Mouse (Mus musculus): ENCODE measurements at regions not wholly inside any gene's neighbourhood (a gene's known extent, or its start where the extent isn't known, plus 50 kb on each side); places are given as distances from the start of the nearest gene placed in this dataset.

DNA sequence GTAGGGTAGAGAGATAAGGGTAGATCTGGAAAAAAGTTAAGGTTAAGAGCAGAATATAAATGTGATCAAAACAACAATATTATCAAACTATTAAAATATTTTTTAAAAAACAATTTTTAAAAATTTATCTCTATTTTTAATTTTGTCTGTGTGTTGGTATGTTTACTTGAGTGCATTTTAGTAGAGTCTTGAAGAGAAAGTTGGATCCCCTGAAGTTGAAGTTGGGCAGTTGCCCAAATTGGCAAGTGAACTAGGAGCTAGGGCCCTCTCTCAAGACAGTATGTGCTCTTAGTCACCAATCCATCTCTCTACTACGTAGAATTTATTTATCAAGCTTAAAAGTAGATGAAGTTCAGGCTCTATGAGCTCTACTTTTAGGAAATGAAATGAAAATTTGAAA lies 59.9 kb downstream of the Adamts1 start:
- DNase-seq (ENCODE audit: low spot score in 2 of 2) = no peak

DNA sequence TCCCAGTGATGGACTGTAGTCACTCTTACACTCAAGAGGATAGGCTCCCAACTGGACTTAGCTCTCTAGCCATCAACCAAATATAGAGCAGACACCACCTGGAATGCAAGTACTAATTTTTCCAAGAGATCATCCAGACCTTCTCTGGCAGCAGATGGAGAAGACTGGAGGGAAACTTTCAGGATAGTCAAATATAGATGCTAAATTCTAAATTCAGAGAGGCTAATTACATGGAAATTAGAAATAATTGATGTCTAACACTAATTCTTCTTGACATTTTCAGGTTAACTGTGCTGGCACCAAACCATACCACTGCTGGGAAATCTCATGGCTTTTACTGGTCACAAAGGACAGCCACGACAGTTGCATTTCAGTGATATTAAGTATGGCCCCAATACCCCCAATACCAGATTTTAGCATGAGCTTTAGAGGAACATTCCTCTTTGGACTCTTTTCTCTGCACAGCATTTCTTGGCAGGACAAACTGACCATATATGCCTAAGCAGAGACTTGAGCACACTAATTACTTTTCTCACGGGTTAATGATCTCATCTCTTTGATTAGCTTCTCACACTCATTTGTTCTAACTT lies 64.2 kb downstream of the Adamts1 start:
- DNase-seq (ENCODE audit: low spot score in 2 of 2) = no peak

DNA sequence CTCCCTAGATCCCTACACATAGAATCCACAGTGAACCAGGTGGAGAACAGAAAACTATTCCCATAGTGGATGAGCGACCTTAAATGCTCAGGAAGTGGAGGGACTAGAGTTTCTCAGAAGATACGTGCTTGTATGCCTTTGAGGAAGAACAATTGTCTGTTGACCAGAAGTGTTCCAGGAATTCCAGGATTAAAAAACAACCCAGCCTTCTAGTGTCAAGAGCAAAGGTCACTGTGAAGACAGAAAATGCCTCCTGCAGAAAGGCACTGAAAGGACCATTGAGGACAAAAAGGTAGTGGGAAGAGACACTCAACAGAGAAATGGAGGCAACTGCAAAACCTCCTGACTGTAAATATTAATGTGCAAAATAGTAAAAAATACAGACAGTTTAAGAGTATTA lies 74.9 kb downstream of the Adamts1 start:
- DNase-seq (ENCODE audit: low spot score in 2 of 2) = no peak

DNA sequence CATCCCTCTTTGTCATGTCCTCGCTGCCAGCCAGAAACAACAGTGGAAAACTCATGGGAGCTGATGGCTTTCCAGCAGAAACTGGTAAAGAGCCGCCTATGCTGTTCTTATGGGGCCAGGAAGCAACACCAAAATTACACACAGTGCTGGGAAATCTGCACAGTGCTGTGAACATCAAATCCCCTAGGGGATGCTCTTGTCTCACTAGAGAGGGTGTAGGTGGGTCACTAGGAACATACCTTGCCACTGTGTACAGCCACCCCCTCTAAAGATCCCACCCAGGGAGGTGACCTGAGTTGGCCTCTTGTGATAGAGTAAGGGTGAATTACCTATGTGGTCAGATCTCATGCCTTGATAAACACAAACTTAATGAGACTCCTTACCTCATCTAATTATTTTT lies 80.9 kb downstream of the Adamts1 start:
- DNase-seq (ENCODE audit: low spot score in 2 of 2) = no peak

DNA sequence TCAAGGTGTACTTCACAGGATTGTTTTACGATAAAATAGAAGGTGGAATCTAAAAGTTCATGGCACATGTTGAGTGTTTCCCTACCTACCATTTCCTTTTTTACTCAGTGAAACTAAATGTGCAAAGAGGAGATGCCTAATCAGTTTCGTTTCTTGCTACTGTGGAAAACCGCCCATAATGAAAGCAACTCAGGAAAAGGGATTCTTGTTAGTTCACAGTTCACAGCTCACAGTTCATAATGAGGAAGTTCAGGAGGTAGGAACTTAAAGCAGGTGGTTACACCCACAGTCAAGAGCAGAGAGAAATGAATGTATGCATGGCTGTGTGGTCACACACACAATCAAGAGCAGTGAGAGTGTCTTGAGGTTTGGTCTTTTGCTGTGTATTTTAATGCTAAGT lies 90.6 kb downstream of the Adamts1 start:
- DNase-seq (ENCODE audit: low spot score in 2 of 2) = no peak

DNA sequence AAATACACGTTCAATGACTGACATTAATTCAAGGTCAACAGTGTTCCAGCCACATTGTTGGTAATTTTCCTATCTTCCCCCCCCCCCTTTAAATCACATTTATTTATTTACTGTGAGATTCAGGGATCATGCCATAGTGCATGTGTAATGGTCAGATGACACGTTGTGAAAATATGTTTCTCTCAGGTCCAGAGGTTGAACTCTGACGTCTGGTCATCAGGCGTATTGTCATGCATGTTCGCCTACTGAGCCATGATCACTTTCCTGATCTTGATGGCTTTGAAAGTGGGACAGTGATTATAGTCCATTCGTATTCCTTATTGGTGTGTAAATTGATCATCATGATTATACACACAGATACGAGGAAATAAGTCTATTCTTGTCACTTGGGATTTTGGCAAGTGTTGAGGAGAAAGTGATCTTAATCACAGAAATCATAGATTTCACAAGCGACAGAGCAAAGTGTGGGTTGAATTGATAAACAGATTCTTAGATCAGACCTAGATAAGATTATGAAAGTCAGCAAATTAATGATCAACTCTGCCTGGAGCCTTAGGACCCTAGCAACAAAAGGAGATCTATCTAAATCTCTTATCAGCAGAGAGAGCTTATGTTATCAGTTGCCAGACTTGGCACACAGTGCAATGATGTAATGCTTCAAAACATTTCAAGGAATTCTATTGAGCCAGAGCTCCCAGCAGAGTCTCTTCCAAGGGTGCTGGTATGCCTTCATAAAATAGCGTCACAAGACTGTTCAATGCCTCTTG lies 98.5 kb downstream of the Adamts1 start:
- DNase-seq (ENCODE audit: low spot score in 2 of 2) = no peak

DNA sequence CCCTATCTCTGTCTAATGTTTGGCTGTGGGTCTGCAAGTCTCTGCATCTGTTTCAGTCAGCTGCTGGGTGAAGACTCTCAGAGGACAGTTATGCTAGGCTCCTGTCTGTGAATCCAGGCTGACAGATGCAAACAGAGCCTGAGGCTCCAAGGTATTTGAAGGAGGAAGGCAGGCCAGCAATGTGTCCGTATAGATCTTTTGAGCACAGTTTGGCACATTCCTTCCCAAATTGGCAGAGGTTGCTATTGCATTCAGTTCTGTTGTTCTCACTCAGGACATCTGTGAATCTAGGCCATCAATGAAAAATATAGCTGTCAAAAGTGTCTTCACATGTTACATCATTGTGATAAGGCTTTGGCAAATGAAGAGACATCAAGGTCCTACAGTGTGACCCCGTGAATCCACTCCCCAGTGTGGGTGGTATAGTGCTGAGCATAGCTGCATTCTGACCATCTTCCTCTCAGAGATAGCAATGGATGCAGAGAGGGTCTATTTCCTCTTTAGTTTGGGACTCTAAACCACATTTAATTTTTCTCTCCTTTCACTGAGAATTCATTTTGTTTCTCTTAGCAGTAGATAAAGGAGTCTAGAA lies 99.9 kb downstream of the Adamts1 start:
- DNase-seq (ENCODE audit: low spot score in 2 of 2) = no peak

DNA sequence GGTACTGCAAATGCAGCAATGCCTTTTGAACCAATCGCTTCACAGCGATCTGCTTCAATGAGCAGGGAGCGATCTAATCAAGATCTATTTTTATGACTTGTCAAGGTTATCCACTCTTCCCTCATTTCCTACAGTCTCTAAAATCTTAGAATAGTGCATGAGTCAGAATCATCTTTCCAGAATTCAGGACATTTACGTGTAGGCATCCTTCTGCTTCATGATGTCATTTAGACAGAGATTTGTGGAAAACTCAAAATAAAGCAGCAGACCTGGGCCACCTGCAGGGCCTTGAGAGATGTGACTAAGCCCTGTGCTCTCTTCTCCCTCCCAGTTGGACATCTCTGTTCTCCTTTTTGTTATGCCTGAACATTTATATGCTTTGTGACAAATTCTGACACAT lies 103.6 kb downstream of the Adamts1 start:
- DNase-seq (ENCODE audit: low spot score in 2 of 2) = no peak

DNA sequence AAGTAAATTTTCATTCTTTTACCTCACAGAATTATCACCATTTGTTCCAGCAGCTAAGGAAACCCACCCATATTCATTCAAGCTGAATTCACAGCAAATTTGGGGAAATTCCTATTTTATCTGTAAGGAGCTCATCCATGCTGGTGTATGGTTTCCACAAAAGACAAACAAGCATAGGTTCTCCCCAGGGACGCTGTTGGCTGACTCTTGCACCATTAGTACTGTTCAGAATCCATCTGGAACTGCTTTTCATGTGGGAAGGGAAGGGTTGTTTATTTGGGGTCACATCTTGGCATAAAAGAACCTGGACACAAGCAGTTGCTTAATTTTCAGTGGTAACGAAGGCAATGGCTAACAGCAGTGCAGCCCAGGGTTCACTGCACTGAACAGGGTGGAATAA lies 120.2 kb downstream of the Adamts1 start:
- DNase-seq (ENCODE audit: low spot score in 2 of 2) = no peak

DNA sequence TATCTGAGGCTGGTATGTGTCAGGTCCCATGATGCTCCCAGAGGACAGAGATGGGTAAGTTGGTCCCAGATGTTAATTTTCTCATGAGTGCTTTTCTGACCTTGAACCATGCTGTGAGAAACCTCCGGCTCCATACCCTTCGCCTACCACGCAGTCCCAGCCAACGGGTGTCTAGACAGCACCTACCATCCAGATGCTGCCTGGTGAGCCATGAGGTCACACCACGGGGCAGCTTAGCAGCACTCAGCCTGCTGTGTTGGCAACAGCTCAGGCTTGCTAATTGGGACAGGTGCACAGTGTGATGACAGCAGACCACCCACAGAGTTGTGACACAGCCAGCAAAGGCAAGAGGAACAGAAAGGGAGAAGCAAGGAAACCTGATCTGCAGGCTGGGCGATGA lies 122.6 kb downstream of the Adamts1 start:
- DNase-seq (ENCODE audit: low spot score in 2 of 2) = no peak

DNA sequence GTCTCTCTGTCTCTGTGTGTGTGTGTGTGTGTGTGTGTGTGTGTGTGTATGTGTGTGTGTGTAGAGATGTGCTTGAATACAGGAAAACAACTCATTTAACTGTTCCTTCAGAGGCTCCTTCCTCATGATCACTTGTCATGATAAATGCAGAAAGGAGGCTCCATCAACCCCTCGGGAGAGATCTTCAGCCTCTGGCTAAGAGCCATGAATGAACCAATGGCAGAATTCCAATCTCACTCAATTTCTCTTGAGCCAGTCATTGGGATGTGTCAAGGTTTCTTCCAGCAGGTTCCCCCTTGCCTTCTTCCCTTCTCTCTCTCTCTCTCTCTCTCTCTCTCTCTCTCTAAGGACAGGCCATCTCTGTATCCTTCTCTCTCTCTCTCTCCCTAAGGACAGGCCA lies 124.1 kb downstream of the Adamts1 start:
- DNase-seq (ENCODE audit: low spot score in 2 of 2) = no peak

DNA sequence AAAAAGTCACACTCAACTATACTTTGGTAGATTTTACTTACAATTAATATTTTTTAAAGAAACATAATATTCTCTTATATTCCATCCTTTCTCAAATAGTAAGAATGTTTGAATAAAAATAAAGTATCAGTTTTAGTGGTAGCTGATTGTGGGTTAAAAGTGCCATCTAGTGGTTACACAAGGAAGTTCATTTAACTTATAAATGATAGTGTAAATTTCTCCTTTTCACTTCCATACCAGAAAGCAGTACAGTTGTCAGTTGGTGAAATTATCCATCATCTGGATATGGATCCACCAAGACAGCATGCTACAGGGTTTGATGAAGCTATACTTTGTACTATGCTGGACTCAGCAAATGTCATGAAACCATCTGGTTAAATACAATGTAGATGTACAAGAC lies 124.7 kb downstream of the Adamts1 start:
- DNase-seq (ENCODE audit: low spot score in 2 of 2) = no peak

DNA sequence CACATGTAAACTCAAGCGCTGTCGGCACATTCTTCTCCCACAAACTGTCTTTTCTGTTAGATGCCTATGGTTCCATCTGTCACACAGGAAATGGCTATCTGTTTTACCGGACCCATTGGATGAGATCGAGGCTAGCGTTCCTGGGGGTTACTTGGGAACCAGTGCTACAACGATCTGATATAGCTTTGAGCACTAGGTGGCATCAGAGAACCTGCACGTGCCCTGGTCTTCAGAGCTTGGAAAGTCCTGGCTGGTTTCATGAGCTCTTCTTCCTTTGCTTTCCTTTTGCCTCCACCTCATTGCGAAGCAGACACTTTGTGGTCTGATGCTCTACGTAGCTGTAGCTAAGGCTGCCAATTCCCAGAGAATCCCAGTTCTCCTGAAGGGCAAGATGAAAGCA lies 123.8 kb upstream of the Cyyr1 start:
- peak; percentile 18 to 28 for DNase-seq (ENCODE audit: low spot score in 2 of 2)

DNA sequence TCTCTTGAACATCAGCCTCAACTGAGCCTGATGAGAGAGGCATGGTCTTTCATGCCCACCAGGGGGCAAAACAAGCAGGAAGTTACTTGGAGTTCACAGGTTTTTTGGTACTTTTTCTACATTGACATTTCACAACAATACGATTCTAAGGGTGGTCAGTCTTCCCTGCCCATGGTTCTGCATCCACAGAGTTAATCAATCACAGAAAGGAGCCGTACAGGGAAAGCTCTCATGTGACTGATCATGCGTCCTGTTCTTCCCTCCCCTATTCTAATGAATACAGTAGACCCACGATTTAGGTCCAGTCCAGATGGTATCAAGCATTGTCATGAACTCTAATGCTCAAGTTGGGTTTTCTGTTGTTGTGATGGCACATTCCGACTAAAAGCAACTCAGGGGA lies 115.6 kb upstream of the Cyyr1 start:
- DNase-seq (ENCODE audit: low spot score in 2 of 2) = no peak

DNA sequence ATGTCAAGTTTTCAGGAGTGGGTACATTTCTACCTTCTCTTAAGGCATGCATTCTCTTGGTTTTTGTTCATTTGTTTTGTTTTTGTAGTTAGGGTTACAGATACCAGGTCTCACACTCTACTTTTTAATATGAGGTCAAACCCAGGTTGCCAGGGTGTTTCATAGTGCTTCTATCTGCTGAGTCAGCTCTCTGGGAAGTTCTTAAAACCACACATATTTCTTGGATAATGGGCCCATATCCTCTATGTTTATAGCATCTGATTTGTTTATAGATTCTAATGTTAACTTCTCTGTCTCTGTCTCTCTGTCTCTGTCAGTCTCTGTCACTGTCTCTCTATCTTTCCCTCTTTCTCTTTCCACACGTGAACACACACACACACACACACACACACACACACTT lies 114.6 kb upstream of the Cyyr1 start:
- no peak for DNase-seq (ENCODE audit: low spot score in 2 of 2)

DNA sequence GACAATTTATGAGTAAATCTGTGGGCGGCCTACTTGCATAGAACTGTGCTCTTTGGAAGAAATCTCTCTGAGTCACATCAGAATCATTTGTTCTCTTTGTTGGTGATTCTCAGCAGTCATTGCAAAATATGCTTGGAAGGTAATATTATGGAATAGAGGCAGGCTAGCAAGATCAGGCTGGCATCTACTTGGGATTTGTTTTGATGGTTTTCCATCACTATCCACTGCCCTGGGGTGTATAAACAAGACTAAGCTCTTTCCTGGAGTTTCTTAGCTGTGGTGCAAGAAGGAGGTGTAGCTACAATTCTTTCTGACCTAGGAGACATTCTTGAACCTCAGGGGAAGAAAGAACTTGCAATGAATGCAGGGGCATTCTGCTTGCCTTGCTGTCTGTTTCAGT lies 96.3 kb upstream of the Cyyr1 start:
- no peak for DNase-seq (ENCODE audit: low spot score in 2 of 2)

DNA sequence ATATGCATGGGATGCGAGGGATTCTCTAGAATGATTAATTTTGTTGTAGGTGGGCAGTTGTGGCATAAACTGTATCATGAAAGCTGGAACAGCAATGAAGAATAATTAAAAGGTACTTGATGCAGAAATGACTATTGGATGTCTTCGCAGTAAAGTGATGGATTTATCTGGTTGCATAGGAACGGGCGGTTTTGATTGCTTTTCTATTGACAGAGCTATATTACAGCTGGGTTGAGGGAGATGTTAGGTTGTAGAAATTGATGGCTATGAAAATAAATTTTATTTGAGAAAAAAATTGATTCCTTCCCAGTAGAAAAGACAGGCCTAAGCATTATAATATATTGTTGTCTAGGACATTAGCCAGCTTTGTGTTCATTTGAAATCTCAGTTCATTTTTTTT lies 87.8 kb upstream of the Cyyr1 start:
- DNase-seq (ENCODE audit: low spot score in 2 of 2) = no peak

DNA sequence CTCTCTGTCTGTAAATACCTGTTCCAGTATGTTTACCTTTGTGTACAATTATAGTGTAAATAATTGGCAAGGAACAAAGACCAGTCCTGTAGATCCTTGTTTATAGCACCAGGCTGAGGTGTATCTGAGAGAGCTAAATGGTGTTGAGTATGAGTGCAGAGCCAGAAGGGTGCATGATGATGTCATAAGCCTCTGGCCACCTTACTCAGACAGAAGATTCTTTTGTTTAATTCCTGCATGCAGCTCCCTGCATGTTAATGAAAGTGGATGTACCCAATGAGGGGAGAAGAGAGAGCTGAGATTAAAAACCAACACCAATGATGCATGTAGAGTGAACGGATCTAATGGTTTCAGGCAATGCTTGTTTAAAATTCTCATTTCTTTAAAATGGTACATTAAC lies 83.9 kb upstream of the Cyyr1 start:
- no peak for DNase-seq (ENCODE audit: low spot score in 2 of 2)

DNA sequence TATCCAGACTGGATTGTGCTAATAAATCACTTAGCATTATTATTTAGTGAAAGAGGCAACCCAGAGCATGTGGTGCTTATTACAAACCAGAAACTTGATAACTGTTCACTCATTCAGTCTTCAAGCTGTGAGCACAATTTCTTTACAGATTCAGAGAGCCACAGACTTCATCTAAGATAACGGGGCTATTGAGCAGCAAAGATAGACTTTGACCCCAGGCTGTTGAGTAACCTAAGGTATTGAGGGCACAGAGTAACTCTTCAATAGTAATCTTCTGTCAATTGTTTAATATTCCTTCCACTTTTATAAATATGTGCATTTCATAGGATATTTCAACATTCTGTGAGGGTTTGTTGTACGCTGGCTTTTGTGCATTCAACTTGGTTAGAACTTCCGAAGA lies 76.5 kb upstream of the Cyyr1 start:
- DNase-seq (ENCODE audit: low spot score in 2 of 2) = no peak

DNA sequence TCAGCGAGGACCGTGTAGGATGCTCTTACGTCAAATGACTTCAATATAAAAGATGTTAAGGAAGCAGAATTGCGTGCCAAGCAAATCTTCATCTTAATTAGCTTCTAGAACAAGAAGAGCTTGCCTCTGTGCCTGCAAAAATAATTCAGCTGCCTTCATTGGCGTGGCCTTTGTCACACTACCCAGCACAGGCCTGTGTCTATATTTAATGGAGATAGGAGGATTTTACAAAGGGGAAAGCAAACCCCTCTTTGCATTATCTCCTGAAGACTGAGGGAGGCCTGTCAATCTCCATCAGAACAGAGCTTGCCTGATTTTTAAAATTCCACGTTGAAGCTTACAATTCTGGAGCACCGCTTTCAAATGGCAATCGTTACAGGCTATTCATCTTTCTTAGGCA lies 71.3 kb upstream of the Cyyr1 start:
- DNase-seq (ENCODE audit: low spot score in 2 of 2) = no peak

DNA sequence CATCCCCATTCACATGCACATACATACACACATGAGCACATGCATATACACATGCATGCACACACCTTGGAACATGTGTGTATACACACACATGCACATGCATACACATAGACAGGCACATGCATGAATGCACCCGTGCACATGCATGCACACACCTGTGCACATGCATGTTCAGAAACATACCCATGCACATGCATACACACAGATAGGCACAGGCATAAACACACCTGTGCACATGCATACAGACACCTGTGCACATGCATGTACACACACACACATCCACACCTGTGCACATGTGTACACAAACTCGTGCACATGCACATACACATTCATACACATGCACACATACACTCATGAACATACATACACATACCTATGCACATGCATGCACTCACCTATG lies 50.9 kb upstream of the Cyyr1 start:
- no peak for DNase-seq (ENCODE audit: low spot score in 2 of 2)

Data from right cerebral cortex, postnatal 36 days (tissue).